Mouse (Mus musculus): ENCODE data around the gene Numa1. TPM values are rescaled to one million over a fixed set of nuclear protein-coding genes. Genes with fewer than 3 reads are reported as not detected.
"Not testable (repeated sequence)": the region's sequence is repeated elsewhere in the genome, so short reads cannot be mapped to it uniquely, and the experiment has no call there.

The Numa1 gene
- polyA plus RNA-seq (2012; rRNA removed) = 71.4 and 81.8 TPM in 2 replicates

- peak; percentile 93 for DNase-seq (ENCODE audit: low read depth)
Observed at GRCm38 (mm10) chr7:101933751-101934240, at the start of gene Numa1, which contains the start of gene Lrrc51. Gene Numa1 (plus strand): TSS chr7:101934111. Gene Lrrc51 (minus strand): TSS chr7:101933895.

GRCm38 (mm10) chr7:101884160-101884559 is 49.8 kb upstream of the Numa1 start:
- no peak for DNase-seq (ENCODE audit: low read depth)

- DNase-seq (ENCODE audit: low read depth) = no peak
Observed at GRCm38 (mm10) chr7:101886274-101886673, 47.6 kb upstream of the Numa1 start.

- no peak for DNase-seq (ENCODE audit: low read depth)
Observed at GRCm38 (mm10) chr7:101888460-101888859, 45.5 kb upstream of the Numa1 start.

- no peak for DNase-seq (ENCODE audit: low read depth)
Observed at GRCm38 (mm10) chr7:101895695-101896094, 38.2 kb upstream of the Numa1 start.

- DNase-seq (ENCODE audit: low read depth) = peak; percentile 86
Observed at GRCm38 (mm10) chr7:101896104-101897066, 37.5 kb upstream of the Numa1 start.

GRCm38 (mm10) chr7:101900331-101901097 is 33.4 kb upstream of the Numa1 start:
- no peak for DNase-seq (ENCODE audit: low read depth)

GRCm38 (mm10) chr7:101901969-101902368 is 31.9 kb upstream of the Numa1 start:
- no peak for DNase-seq (ENCODE audit: low read depth)

GRCm38 (mm10) chr7:101902846-101903245 is 31.1 kb upstream of the Numa1 start:
- DNase-seq (ENCODE audit: low read depth) = no peak

- peak; percentile 89 for DNase-seq (ENCODE audit: low read depth)
Observed at GRCm38 (mm10) chr7:101905561-101906286, 28.2 kb upstream of the Numa1 start, which contains the start of gene Lamtor1. Gene Lamtor1 (plus strand): TSS chr7:101905904.

GRCm38 (mm10) chr7:101906287-101906681 is 27.6 kb upstream of the Numa1 start, which contains the start of gene Tomt:
Gene Tomt (minus strand): TSS chr7:101906359.
- no peak for DNase-seq (ENCODE audit: low read depth)

- DNase-seq (ENCODE audit: low read depth) = no peak
Observed at GRCm38 (mm10) chr7:101906696-101907095, 27.2 kb upstream of the Numa1 start.

GRCm38 (mm10) chr7:101908367-101908766 is 25.5 kb upstream of the Numa1 start:
- no peak for DNase-seq (ENCODE audit: low read depth)

GRCm38 (mm10) chr7:101910138-101910537 is 23.8 kb upstream of the Numa1 start:
- peak; percentile 96 for DNase-seq (ENCODE audit: low read depth)

GRCm38 (mm10) chr7:101911982-101912381 is 21.9 kb upstream of the Numa1 start:
- DNase-seq (ENCODE audit: low read depth) = no peak

- no peak for DNase-seq (ENCODE audit: low read depth)
Observed at GRCm38 (mm10) chr7:101918071-101918470, 15.8 kb upstream of the Numa1 start.

GRCm38 (mm10) chr7:101925892-101926291 is 8.0 kb upstream of the Numa1 start:
- DNase-seq (ENCODE audit: low read depth) = not testable (repeated sequence)

GRCm38 (mm10) chr7:101928093-101928492 is 5.8 kb upstream of the Numa1 start:
- DNase-seq (ENCODE audit: low read depth) = no peak

GRCm38 (mm10) chr7:101932551-101932950 is 1.4 kb upstream of the Numa1 start:
- DNase-seq (ENCODE audit: low read depth) = no peak

GRCm38 (mm10) chr7:101933300-101933699 is 611 bp upstream of the Numa1 start:
- DNase-seq (ENCODE audit: low read depth) = no peak

- no peak for DNase-seq (ENCODE audit: low read depth)
Observed at GRCm38 (mm10) chr7:101935957-101936356, 2.0 kb downstream of the Numa1 start.
